Mouse (Mus musculus): ENCODE results near the gene Kras.

Gene Kras

GRCm38 (mm10) chr6:145193446-145193845 is 56.6 kb downstream of the Kras start:
- ATAC-seq (ENCODE audit: insufficient number of reproducible peaks, low FRiP score, low TSS enrichment) = no peak

DNA sequence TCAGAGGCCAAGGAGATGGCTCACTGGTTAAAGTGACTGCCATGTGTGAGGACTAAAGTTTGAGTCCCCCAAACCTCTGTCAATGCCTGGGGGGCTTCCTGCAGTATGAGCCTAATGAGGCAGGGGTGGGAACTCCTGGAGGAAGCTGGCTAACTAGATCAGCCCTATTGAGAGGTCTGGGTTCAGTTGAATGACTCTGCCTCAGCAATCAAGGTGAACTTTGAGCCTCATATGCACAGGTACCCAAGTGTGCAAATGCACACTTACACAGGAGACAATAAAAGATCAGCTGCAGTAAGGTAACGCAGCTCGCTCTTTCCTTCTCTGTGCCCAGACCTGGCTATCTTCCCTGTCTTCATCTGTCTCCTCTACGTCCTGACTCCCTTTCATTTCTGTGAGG is 57.0 kb downstream of the Kras start:
- no peak for ATAC-seq (ENCODE audit: insufficient number of reproducible peaks, low FRiP score, low TSS enrichment)

GRCm38 (mm10) chr6:145187093-145188088 is 62.6 kb downstream of the Kras start:
- ATAC-seq (ENCODE audit: insufficient number of reproducible peaks, low FRiP score, low TSS enrichment) = peak; percentile 67

- ATAC-seq (ENCODE audit: insufficient number of reproducible peaks, low FRiP score, low TSS enrichment) = no peak
Measured at GRCm38 (mm10) chr6:145186096-145186495, 63.9 kb downstream of the Kras start.

DNA sequence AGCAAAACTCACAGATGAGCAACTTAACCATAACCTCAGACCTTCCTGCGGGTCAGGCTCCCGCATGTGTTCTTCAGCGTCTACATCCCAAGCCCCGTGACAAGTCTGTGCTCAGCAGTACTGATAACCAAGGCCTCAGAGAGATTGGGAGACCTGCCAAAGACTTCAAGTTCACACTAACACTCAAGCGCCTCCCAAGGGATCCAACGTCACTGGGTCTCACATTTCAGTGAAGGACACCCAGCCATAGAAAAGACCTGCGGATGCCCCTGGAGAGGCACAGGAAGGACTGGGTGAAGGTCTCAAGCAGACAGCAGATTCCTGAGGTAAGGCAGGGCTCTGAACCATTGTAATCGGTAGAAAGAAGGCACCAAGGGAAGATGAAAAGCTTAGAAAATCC is 68.0 kb downstream of the Kras start:
- no peak for ATAC-seq (ENCODE audit: insufficient number of reproducible peaks, low FRiP score, low TSS enrichment)

DNA sequence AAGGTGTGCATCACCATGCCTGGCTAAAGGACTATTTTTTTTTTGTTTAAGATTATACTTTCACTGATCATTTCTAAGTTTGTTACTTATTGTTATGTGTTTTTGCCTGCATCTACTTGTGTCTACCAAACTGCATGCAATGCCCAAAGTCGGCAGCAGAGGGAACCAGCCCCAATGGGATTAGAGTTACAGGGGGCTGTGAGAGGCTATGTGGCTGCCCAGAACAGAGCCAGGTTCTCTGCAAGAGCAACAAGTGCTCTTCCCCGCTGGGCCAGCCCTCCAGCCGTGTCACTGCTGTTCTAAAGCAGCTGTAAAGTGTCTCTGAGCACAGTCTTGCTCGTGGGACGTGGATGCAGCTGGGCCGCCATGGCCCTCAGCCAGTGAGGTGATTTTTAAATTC is 70.4 kb downstream of the Kras start:
- no peak for ATAC-seq (ENCODE audit: insufficient number of reproducible peaks, low FRiP score, low TSS enrichment)

DNA sequence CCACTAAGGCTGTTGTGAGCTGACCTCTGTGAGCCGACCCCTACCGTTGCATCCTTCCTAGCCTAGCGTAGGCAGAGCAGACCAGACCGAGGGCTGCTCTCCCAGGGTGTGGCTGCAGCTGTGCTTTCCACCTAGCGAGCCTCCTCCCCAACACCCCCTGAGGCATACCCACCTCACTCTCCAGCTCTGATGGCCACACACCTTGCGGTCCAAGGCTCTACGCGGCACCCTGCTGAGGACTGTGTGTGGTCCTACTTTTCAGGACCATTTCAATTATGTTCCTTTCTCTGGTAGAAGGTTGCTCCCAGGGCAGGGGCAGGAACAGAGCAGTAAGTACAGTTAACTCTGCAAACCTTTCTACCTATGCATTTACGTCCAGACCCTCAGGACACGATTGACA is 73.6 kb downstream of the Kras start:
- ATAC-seq (ENCODE audit: insufficient number of reproducible peaks, low FRiP score, low TSS enrichment) = no peak

DNA sequence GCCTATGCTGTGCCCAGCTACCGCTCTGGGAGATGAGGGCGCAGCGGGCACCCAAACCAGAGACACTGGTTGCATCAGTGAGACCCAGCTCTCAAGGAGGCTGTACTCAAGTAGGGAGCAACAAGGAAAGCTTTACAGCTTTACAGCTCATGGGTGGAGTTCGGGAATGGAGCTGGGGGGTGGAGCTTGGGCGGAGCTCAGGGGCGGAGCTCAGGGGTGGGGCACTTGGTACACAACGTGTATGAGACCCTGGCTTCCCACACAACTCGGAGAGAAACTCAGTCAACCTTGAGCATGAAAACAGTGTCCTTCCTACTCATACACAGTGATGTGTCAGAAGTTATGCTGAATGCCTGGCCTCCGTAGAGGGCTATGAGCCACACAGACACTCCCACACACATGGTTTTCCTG is 74.5 kb downstream of the Kras start:
- ATAC-seq (ENCODE audit: insufficient number of reproducible peaks, low FRiP score, low TSS enrichment) = no peak

- no peak for ATAC-seq (ENCODE audit: insufficient number of reproducible peaks, low FRiP score, low TSS enrichment)
Measured at GRCm38 (mm10) chr6:145173781-145174191, 76.3 kb downstream of the Kras start.

- ATAC-seq (ENCODE audit: insufficient number of reproducible peaks, low FRiP score, low TSS enrichment) = no peak
Measured at GRCm38 (mm10) chr6:145171892-145172606, 78.0 kb downstream of the Kras start.
